Mouse (Mus musculus) lung, embryonic 14.5 days (tissue): ENCODE measurements at regions not wholly inside any gene's neighbourhood (a gene's known extent, or its start where the extent isn't known, plus 50 kb on each side); places are given as distances from the start of the nearest gene placed in this dataset.

Experiments
- ATAC-seq: fragments of 200-750 bp; cut with Nextera tagmentation; 2 replicates; pipeline ENCODE4 v1.8.0; 2017; ENCODE audit warnings: mild to moderate bottlenecking, moderate TSS enrichment, moderate library complexity; ENCODE audit not compliant: insufficient read depth
- DNase-seq: peaks from one replicate; pipeline ENCODE4 v3.0.0-alpha.2; 2015
- H3K27ac ChIP-seq: fragments of 300-500 bp; sonication (generic); 2 replicates; pipeline ENCODE4 v1.5.1; 2014; ENCODE audit warnings: low read depth, mild to moderate bottlenecking, moderate library complexity
- H3K27me3 ChIP-seq: fragments of 300-500 bp; sonication (generic); 2 replicates; pipeline ENCODE4 v1.6.1; 2014; ENCODE audit warnings: low read length, control low read depth; ENCODE audit not compliant: insufficient read depth
- H3K36me3 ChIP-seq: fragments of 300-500 bp; sonication (generic); 2 replicates; pipeline ENCODE4 v1.6.1; 2014; ENCODE audit warnings: control low read depth; ENCODE audit not compliant: insufficient read depth
- H3K4me1 ChIP-seq: fragments of 300-500 bp; sonication (generic); 2 replicates; pipeline ENCODE4 v1.6.1; 2014; ENCODE audit warnings: antibody characterized with exemption, control low read depth; ENCODE audit not compliant: insufficient read depth
- H3K4me2 ChIP-seq: fragments of 300-500 bp; sonication (generic); 2 replicates; pipeline ENCODE4 v1.6.1; 2014; ENCODE audit warnings: mild to moderate bottlenecking
- H3K4me3 ChIP-seq: fragments of 300-500 bp; sonication (generic); 2 replicates; pipeline ENCODE4 v1.5.1; 2014; ENCODE audit warnings: low read depth, low read length
- H3K9ac ChIP-seq: fragments of 300-500 bp; sonication (generic); 2 replicates; pipeline ENCODE4 v1.6.1; 2014
- H3K9me3 ChIP-seq: fragments of 300-500 bp; sonication (generic); 2 replicates; pipeline ENCODE4 v1.6.1; 2016; ENCODE audit warnings: low read depth, low read length, control low read depth
- CTCF ChIP-seq: IDR thresholded peaks from 2 replicates; pipeline ENCODE4 v1.5.1; 2016; ENCODE audit warnings: antibody characterized with exemption, low read depth
- WGBS: fragments of 180-500 bp; shearing (Covaris S2); extraction: QIAGEN DNeasy Blood & Tissue Kit; methylation state at CpG from one replicate; pipeline ENCODE4 v1.1.7; 2014; 5-methylcytosine and 5-hydroxymethylcytosine counted together

- DNase-seq (no peak), ATAC-seq (no peak)
- TF ChIP-seq CTCF = no peak
- Histone ChIP-seq H3K27me3 (no peaks in the 10 kb centered on the region), H3K36me3 (no peaks in the 10 kb centered on the region), H3K27ac (no peak overlapping the region), H3K4me3 (no peak overlapping the region), H3K9ac (no peak overlapping the region), H3K4me1 (no peaks in the 10 kb centered on the region), H3K4me2 (no peak overlapping the region), H3K9me3 (no peaks in the 10 kb centered on the region)
Measured at GRCm38 (mm10) chr6:103335683-103336082, 174.7 kb upstream of the Chl1 start.

GRCm38 (mm10) chr6:103339961-103340732 lies 170.2 kb upstream of the Chl1 start:
- Histone ChIP-seq H3K27ac (no peak overlapping the region), H3K9ac (no peak overlapping the region), H3K4me2 (no peak overlapping the region), H3K4me1 (no peaks in the 10 kb centered on the region), H3K36me3 (no peaks in the 10 kb centered on the region), H3K9me3 (no peaks in the 10 kb centered on the region), H3K4me3 (no peak overlapping the region), H3K27me3 (no peaks in the 10 kb centered on the region)
- WGBS = 63% methylated on average over 7 of the region's 7 CpGs
- no peak for TF ChIP-seq CTCF
- DNase-seq (peak; percentile 38), ATAC-seq (no peak)

GRCm38 (mm10) chr6:103343515-103343914 lies 166.9 kb upstream of the Chl1 start:
- Histone ChIP-seq H3K27me3 (no peaks in the 10 kb centered on the region), H3K4me1 (no peaks in the 10 kb centered on the region), H3K27ac (no peak overlapping the region), H3K36me3 (no peaks in the 10 kb centered on the region), H3K9me3 (no peaks in the 10 kb centered on the region), H3K4me2 (no peak overlapping the region), H3K9ac (no peak overlapping the region), H3K4me3 (no peak overlapping the region)
- ATAC-seq (no peak), DNase-seq (no peak)
- WGBS = 79% methylated on average over 5 of the region's 5 CpGs
- no peak for TF ChIP-seq CTCF

GRCm38 (mm10) chr6:103344413-103344812 lies 166.0 kb upstream of the Chl1 start:
- no peak for TF ChIP-seq CTCF
- ATAC-seq (no peak), DNase-seq (peak; percentile 24)
- H3K4me1 ChIP-seq = no peaks in the 10 kb centered on the region
- H3K9me3 ChIP-seq = no peaks in the 10 kb centered on the region
- H3K27ac ChIP-seq = no peak overlapping the region
- no peaks in the 10 kb centered on the region for H3K36me3 ChIP-seq
- H3K4me3 ChIP-seq = no peak overlapping the region
- H3K27me3 ChIP-seq = no peaks in the 10 kb centered on the region
- H3K9ac ChIP-seq = no peak overlapping the region
- WGBS = 69% methylated on average over 2 of the region's 2 CpGs
- H3K4me2 ChIP-seq = no peak overlapping the region

DNA sequence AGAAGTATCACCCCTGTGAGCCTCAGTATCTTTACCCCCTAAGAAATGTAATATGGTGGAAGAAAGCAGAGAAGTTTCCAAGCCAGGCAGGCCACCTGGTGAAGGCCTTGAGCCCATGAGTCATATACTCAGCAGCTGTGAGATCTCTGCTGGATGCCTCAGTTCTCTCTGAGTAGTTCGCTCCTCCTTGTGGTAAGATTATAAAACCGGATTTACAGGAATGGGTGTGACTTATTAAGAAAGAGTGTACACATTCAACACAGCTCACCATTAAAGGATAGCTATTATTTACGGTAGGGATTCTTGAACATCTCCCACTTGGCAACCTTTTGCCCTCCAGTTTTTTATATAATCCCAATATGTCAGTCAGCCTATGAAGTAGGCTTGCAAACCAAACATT lies 165.2 kb upstream of the Chl1 start:
- no peak for ATAC-seq

DNA sequence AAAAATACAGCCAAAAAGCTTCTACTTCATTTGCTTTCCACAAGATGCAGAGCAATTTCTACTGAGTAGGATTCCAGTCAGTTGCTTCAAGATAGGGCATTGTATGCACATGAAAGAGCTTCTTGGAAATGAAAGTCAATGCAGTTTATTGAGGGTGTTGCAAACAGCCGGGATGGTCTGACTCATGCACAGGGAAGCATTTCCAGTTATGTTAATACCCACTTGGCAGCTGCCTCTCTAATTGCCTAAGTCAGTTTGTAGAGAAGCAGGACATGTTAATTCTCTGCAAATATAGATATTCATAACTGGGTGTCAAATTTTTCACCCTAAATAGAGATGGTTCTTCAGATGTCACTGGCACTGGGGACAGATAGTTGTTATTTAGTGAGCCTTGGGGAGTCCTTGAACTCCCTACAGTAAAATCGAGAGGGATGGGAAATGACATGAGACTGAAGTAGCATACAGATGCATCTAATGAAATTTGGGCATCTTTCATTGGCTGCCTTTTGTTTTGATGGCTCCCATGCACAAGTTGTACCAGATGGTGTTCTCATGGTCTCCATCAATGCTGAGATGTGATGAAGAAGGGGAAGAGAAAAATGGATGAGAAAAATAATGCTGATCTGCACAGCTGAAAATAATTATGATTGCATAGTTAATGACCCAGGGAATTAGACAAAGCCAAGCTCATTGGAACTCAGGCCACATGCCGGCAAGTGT lies 157.8 kb upstream of the Chl1 start:
- 81% methylated on average over 3 of the region's 3 CpGs for WGBS
- Histone ChIP-seq H3K4me1 (no peaks in the 10 kb centered on the region), H3K9me3 (no peaks in the 10 kb centered on the region), H3K4me3 (no peak overlapping the region), H3K27ac (no peak overlapping the region), H3K4me2 (no peak overlapping the region), H3K27me3 (no peaks in the 10 kb centered on the region), H3K36me3 (no peaks in the 10 kb centered on the region), H3K9ac (no peak overlapping the region)
- ATAC-seq (no peak), DNase-seq (no peak)
- no peak for TF ChIP-seq CTCF

More for the DNA sequence above, 165.2 kb upstream of the Chl1 start:
- WGBS = 66% methylated on average over 3 of the region's 3 CpGs
- Histone ChIP-seq H3K4me3 (no peak overlapping the region), H3K9ac (no peak overlapping the region), H3K9me3 (no peaks in the 10 kb centered on the region), H3K4me1 (no peaks in the 10 kb centered on the region), H3K36me3 (no peaks in the 10 kb centered on the region), H3K4me2 (no peak overlapping the region), H3K27ac (no peak overlapping the region), H3K27me3 (no peaks in the 10 kb centered on the region)
- peak; percentile 4 for DNase-seq
- TF ChIP-seq CTCF = no peak

DNA sequence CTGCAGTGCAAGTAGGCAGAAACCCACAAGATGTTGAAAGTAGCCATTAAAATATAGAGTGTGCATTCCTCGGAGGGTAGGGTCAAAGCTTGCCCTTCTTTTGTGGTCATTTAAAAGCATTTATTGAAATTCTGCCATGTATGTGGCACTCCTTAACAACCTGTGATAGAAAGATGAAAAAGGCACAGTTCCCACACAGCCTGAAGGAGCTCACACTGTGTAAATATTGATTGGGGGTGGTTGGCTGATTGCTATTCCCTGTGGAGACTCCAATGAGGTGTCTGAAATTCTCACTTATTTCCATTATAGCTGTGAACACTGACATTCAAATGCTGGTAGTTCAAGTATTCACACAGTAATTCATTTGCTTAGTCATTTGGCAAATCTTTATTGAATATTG lies 157.0 kb upstream of the Chl1 start:
- ATAC-seq (no peak), DNase-seq (no peak)
- no peaks in the 10 kb centered on the region for H3K36me3 ChIP-seq
- no peaks in the 10 kb centered on the region for H3K27me3 ChIP-seq
- no peak overlapping the region for H3K27ac ChIP-seq
- no peak overlapping the region for H3K9ac ChIP-seq
- no peak overlapping the region for H3K4me2 ChIP-seq
- 61% methylated on average over 1 of the region's 1 CpGs for WGBS
- H3K9me3 ChIP-seq = no peaks in the 10 kb centered on the region
- H3K4me1 ChIP-seq = no peaks in the 10 kb centered on the region
- no peak overlapping the region for H3K4me3 ChIP-seq
- TF ChIP-seq CTCF = no peak
